Mouse (Mus musculus): ENCODE data around the gene Idh2.

DNA sequence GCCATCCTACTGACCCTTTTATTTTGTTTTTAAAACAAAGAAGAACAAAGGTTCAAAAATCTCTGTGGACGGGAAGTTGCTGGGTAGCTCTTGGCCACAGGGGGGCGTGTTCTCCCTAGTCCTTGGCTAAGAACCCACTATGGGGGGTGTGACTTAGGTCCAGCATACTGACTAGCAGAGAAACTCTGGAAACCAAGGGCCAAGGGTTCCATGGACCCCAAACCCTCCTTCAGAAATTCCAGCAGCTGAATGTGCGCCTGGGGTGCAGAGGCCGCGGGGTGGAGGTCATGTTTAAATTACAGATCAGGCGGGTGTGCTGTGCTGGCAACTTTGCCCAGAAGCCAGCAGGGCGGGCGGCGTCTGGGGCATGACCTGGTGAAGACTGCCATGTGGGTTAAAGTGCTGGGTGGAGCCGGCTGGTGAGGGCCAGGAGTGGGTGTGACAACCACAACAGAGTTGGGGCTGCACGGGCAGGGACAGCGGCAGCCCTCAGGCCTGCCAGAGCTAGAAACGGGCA is 41.6 kb upstream of the Idh2 start:
- TF ChIP-seq CTCF (IDR thresholded peaks at IDR 0.05; ENCODE audit: low read depth), result peak; percentile 76
- peak; percentile 39; the same call in 1 of the 2 replicates for TF ChIP-seq EP300 (IDR thresholded peaks at IDR 0.05; ENCODE audit: low read depth)

Measured in liver, postnatal 0 days (tissue).